In genomic region chr5:20940040-20940571, GRCm38 (mm10) we compare ENCODE assay signal across 22 mouse cellular contexts. TPM values are rescaled to one million over a fixed set of nuclear protein-coding genes. Genes with fewer than 3 reads are reported as not detected.
DNase-seq lines count a peak whose midpoint lies in the region; ATAC-seq and TF ChIP-seq lines count a peak whose summit lies in the region.
"Had no signal": no experiment of that assay in that cellular context is flagged by ENCODE, and none has a peak within 500 bp of the region (broad histone marks: within the 10 kb centered on the region; RNA-seq: fewer than 3 reads in every experiment).

No protein-coding gene starts in this region.

- no peak for DNase-seq in liver, embryonic 11.5 days (ENCODE audit: low spot score)
- no peak for DNase-seq in liver, postnatal 0 days
- no peak for DNase-seq in heart, embryonic 10.5 days (ENCODE audit: low spot score)
- DNase-seq in urinary bladder, postnatal 10 days (ENCODE audit: low spot score), result no peak
- DNase-seq: adrenal gland, postnatal 25 days; B cell, adult 2 months; embryo, embryonic 11 days; kidney, adult 9 months; kidney, postnatal 4 days; right cerebral cortex, postnatal 25 days; thymus, adult 18-20 months; thymus, postnatal 4 days had no signal

- ATAC-seq in liver, embryonic 11.5 days (replicated peaks; ENCODE audit: low FRiP score), result no peak
- ATAC-seq in liver, postnatal 0 days, result no peak
- peak; percentile 81 for ATAC-seq in heart, embryonic 16.5 days (replicated peaks; ENCODE audit: extremely low read depth, insufficient read depth, low FRiP score)
- no peak for ATAC-seq in hindbrain, embryonic 13.5 days (ENCODE audit: low FRiP score)
- ATAC-seq: forebrain, embryonic 15.5 days; intestine, embryonic 15.5 days; midbrain, embryonic 16.5 days had no signal

- H3K4me2 ChIP-seq in liver, embryonic 11.5 days, result peak overlapping the region; percentile 12; the same call in 1 of the 2 replicates
- no peak overlapping the region for H3K4me2 ChIP-seq in liver, postnatal 0 days (ENCODE audit: low read depth, low read length)
- H3K4me2 ChIP-seq in heart, embryonic 16.5 days (ENCODE audit: low read depth, low read length), result peak overlapping the region; percentile 30
- H3K4me2 ChIP-seq in hindbrain, embryonic 13.5 days, result no peak overlapping the region
- H3K4me2 ChIP-seq: forebrain, embryonic 15.5 days; hindbrain, embryonic 14.5 days; intestine, embryonic 15.5 days; limb, embryonic 15.5 days; neural tube, embryonic 15.5 days; stomach, embryonic 15.5 days had no signal

- peaks cover 99% of the 10 kb centered on the region for H3K79me2 ChIP-seq in macrophage (ENCODE audit: inconsistent target)

- H3K27ac ChIP-seq in liver, embryonic 11.5 days (ENCODE audit: low read depth, low read length), result peak overlapping the region; percentile 81; the same call in 1 of the 2 replicates
- no peak overlapping the region for H3K27ac ChIP-seq in liver, postnatal 0 days (ENCODE audit: low read depth)
- H3K27ac ChIP-seq in heart, embryonic 10.5 days, result peak overlapping the region; percentile 79; the same call in 1 of the 2 replicates
- peak overlapping the region; percentile 90 for H3K27ac ChIP-seq in heart, embryonic 16.5 days (ENCODE audit: low read length)
- peak overlapping the region; percentile 89 for H3K27ac ChIP-seq in macrophage
- H3K27ac ChIP-seq in hindbrain, embryonic 13.5 days, result no peak overlapping the region
- H3K27ac ChIP-seq: forebrain, embryonic 15.5 days; hindbrain, embryonic 14.5 days; intestine, embryonic 15.5 days; limb, embryonic 15.5 days; neural tube, embryonic 15.5 days; stomach, embryonic 15.5 days had no signal

- TF ChIP-seq EP300 in liver, postnatal 0 days (IDR thresholded peaks at IDR 0.05; ENCODE audit: low read depth), result no peak

- no peaks in the 10 kb centered on the region for H3K36me3 ChIP-seq in liver, embryonic 11.5 days (ENCODE audit: control insufficient read depth, insufficient read depth, low read length)
- peaks cover 3% of the 10 kb centered on the region; the same call in 1 of the 2 replicates for H3K36me3 ChIP-seq in liver, postnatal 0 days (replicated peaks; ENCODE audit: insufficient read depth, low read length)
- H3K36me3 ChIP-seq in heart, embryonic 10.5 days, result no peaks in the 10 kb centered on the region
- H3K36me3 ChIP-seq in heart, embryonic 16.5 days (ENCODE audit: control insufficient read depth, insufficient read depth), result peaks cover 2% of the 10 kb centered on the region; the same call in 1 of the 2 replicates
- no peaks in the 10 kb centered on the region for H3K36me3 ChIP-seq in macrophage (ENCODE audit: inconsistent target)
- H3K36me3 ChIP-seq in hindbrain, embryonic 13.5 days, result no peaks in the 10 kb centered on the region
- H3K36me3 ChIP-seq: forebrain, embryonic 15.5 days; intestine, embryonic 15.5 days; limb, embryonic 15.5 days; neural tube, embryonic 15.5 days; stomach, embryonic 15.5 days had no signal

- H3K4me3 ChIP-seq in liver, embryonic 11.5 days (ENCODE audit: low read depth, low read length), result no peak overlapping the region
- H3K4me3 ChIP-seq in liver, postnatal 0 days (ENCODE audit: low read depth, low read length), result no peak overlapping the region
- H3K4me3 ChIP-seq in heart, embryonic 10.5 days, result 0 out of 2 replicates have a peak overlapping the region, but pooled peaks have one; percentile 8
- H3K4me3 ChIP-seq in heart, embryonic 16.5 days (ENCODE audit: low read length), result no peak overlapping the region
- no peak overlapping the region for H3K4me3 ChIP-seq in macrophage (ENCODE audit: inconsistent target)
- H3K4me3 ChIP-seq in hindbrain, embryonic 13.5 days, result no peak overlapping the region
- H3K4me3 ChIP-seq: forebrain, embryonic 15.5 days; intestine, embryonic 15.5 days; limb, embryonic 15.5 days; neural tube, embryonic 15.5 days; stomach, embryonic 15.5 days had no signal

- no peak for TF ChIP-seq CTCF in liver, postnatal 0 days (IDR thresholded peaks at IDR 0.05; ENCODE audit: low read depth)

- H3K9me3 ChIP-seq in liver, embryonic 11.5 days (ENCODE audit: control insufficient read depth, low read length), result no peaks in the 10 kb centered on the region
- no peaks in the 10 kb centered on the region for H3K9me3 ChIP-seq in liver, postnatal 0 days (ENCODE audit: low read length)
- no peaks in the 10 kb centered on the region for H3K9me3 ChIP-seq in heart, embryonic 10.5 days
- H3K9me3 ChIP-seq in heart, embryonic 16.5 days (replicated peaks; ENCODE audit: control insufficient read depth, low read length), result no peaks in the 10 kb centered on the region
- H3K9me3 ChIP-seq in hindbrain, embryonic 13.5 days, result no peaks in the 10 kb centered on the region
- H3K9me3 ChIP-seq: forebrain, embryonic 15.5 days; intestine, embryonic 15.5 days; limb, embryonic 15.5 days; neural tube, embryonic 15.5 days; stomach, embryonic 15.5 days had no signal

- no peak overlapping the region for H3K9ac ChIP-seq in liver, embryonic 11.5 days (ENCODE audit: low read depth, low read length)
- no peak overlapping the region for H3K9ac ChIP-seq in liver, postnatal 0 days (replicated peaks)
- H3K9ac ChIP-seq in heart, embryonic 16.5 days (ENCODE audit: low read length), result no peak overlapping the region
- no peak overlapping the region for H3K9ac ChIP-seq in hindbrain, embryonic 13.5 days
- H3K9ac ChIP-seq: forebrain, embryonic 15.5 days; hindbrain, embryonic 14.5 days; intestine, embryonic 15.5 days; limb, embryonic 15.5 days; neural tube, embryonic 15.5 days; stomach, embryonic 15.5 days had no signal

- WGBS in liver, embryonic 11.5 days, result 60% methylated on average over 6 of the region's 6 CpGs
- WGBS in liver, postnatal 0 days (ENCODE audit: insufficient replicate concordance), result 68% methylated on average over 6 of the region's 6 CpGs
- 70% methylated on average over 6 of the region's 6 CpGs for WGBS in heart, embryonic 10.5 days
- 46% methylated on average over 6 of the region's 6 CpGs for WGBS in heart, embryonic 16.5 days
- 85% methylated on average over 6 of the region's 6 CpGs for WGBS in macrophage (ENCODE audit: missing documents)
- 95% methylated on average over 6 of the region's 6 CpGs for WGBS in hindbrain, embryonic 13.5 days

- H3K4me1 ChIP-seq in liver, embryonic 11.5 days (replicated peaks; ENCODE audit: control insufficient read depth, insufficient read depth, low read length), result peaks cover 62% of the 10 kb centered on the region
- H3K4me1 ChIP-seq in liver, postnatal 0 days (ENCODE audit: insufficient read depth), result peaks cover 58% of the 10 kb centered on the region
- H3K4me1 ChIP-seq in heart, embryonic 10.5 days, result peaks cover 48% of the 10 kb centered on the region
- peaks cover 62% of the 10 kb centered on the region for H3K4me1 ChIP-seq in heart, embryonic 16.5 days (ENCODE audit: control insufficient read depth, insufficient read depth, low read length)
- H3K4me1 ChIP-seq in hindbrain, embryonic 13.5 days (replicated peaks), result peaks cover 28% of the 10 kb centered on the region

- H3K27me3 ChIP-seq in liver, embryonic 11.5 days (replicated peaks; ENCODE audit: control insufficient read depth, insufficient read depth, low read length), result no peaks in the 10 kb centered on the region
- H3K27me3 ChIP-seq in liver, postnatal 0 days (ENCODE audit: insufficient read depth, low read length), result no peaks in the 10 kb centered on the region
- H3K27me3 ChIP-seq in heart, embryonic 10.5 days (ENCODE audit: insufficient read depth, poor library complexity, severe bottlenecking), result no peaks in the 10 kb centered on the region
- H3K27me3 ChIP-seq in heart, embryonic 16.5 days (ENCODE audit: control insufficient read depth, insufficient read depth, low read length), result no peaks in the 10 kb centered on the region
- no peaks in the 10 kb centered on the region for H3K27me3 ChIP-seq in hindbrain, embryonic 13.5 days
- H3K27me3 ChIP-seq: forebrain, embryonic 15.5 days; intestine, embryonic 15.5 days; limb, embryonic 15.5 days; neural tube, embryonic 15.5 days; stomach, embryonic 15.5 days had no signal

RNA-seq across cellular contexts. Expression of gene Rsbn1l, which starts 16.1 kb away (rescaled TPM):
- 10.2 and 11.0 TPM in 2 replicates for polyA plus RNA-seq in liver, embryonic 11.5 days (2014; fragmentation: Nextera tagmentation; extraction: Ambion mirVana)
- polyA plus RNA-seq in liver, postnatal 0 days (2015; fragmentation: Nextera tagmentation; extraction: Ambion mirVana), result 3.7 and 5.5 TPM in 2 replicates
- 5.1 and 5.2 TPM in 2 replicates for polyA plus RNA-seq in heart, embryonic 10.5 days (2016; fragmentation: Nextera tagmentation; extraction: Ambion mirVana)
- 6.5 and 7.1 TPM in 2 replicates for polyA plus RNA-seq in heart, embryonic 16.5 days (2015; fragmentation: Nextera tagmentation; extraction: Ambion mirVana)
- 100 to 1,000 TPM in 12 of 26 experiments, 10 to 100 TPM in 14; 33.2 to 182 (median 92.9) TPM for total RNA-seq in macrophage (2018; cell fraction: chromatin; rRNA removed)
- total RNA-seq in macrophage (2018; cell fraction: cytosol; rRNA removed), result 10 to 100 TPM; 18.9 to 34.4 (median 28.6) TPM
- total RNA-seq in macrophage (2018; cell fraction: nucleus; rRNA removed), result 100 to 1,000 TPM in 6 of 26 experiments, 10 to 100 TPM in 20; 37.4 to 175 (median 76.9) TPM
- 20.9 to 24.6 TPM (median 22.9 TPM) in 3 replicates for polyA plus RNA-seq in macrophage (2018)
- polyA plus RNA-seq in hindbrain, embryonic 13.5 days (2015; fragmentation: Nextera tagmentation; extraction: Ambion mirVana), result 4.8 and 5.3 TPM in 2 replicates

RNA-seq across cellular contexts. Expression of gene Tmem60, which starts 58.1 kb away (rescaled TPM):
- 48.0 and 55.4 TPM in 2 replicates for polyA plus RNA-seq in liver, embryonic 11.5 days (2014; fragmentation: Nextera tagmentation; extraction: Ambion mirVana)
- polyA plus RNA-seq in liver, postnatal 0 days (2015; fragmentation: Nextera tagmentation; extraction: Ambion mirVana), result 49.7 and 55.5 TPM in 2 replicates
- 53.1 and 53.7 TPM in 2 replicates for polyA plus RNA-seq in heart, embryonic 10.5 days (2016; fragmentation: Nextera tagmentation; extraction: Ambion mirVana)
- 51.1 and 51.6 TPM in 2 replicates for polyA plus RNA-seq in heart, embryonic 16.5 days (2015; fragmentation: Nextera tagmentation; extraction: Ambion mirVana)
- total RNA-seq in macrophage (2018; cell fraction: chromatin; rRNA removed), result 10 to 100 TPM in 9 of 26 experiments, 1 to 10 TPM in 17; 2.9 to 19.7 (median 7.4) TPM
- total RNA-seq in macrophage (2018; cell fraction: cytosol; rRNA removed), result 10 to 100 TPM; 16.4 to 26.3 (median 21.3) TPM
- 10 to 100 TPM in 17 of 26 experiments, 1 to 10 TPM in 9; 2.1 to 33.3 (median 12.0) TPM for total RNA-seq in macrophage (2018; cell fraction: nucleus; rRNA removed)
- 11.2 to 27.0 TPM (median 24.9 TPM) in 3 replicates for polyA plus RNA-seq in macrophage (2018)
- polyA plus RNA-seq in hindbrain, embryonic 13.5 days (2015; fragmentation: Nextera tagmentation; extraction: Ambion mirVana), result 68.2 and 68.8 TPM in 2 replicates

RNA-seq across cellular contexts. Expression of gene Phtf2, which starts 58.2 kb away (rescaled TPM):
- polyA plus RNA-seq in liver, embryonic 11.5 days (2014; fragmentation: Nextera tagmentation; extraction: Ambion mirVana), result 17.0 and 18.2 TPM in 2 replicates
- 2.8 and 3.2 TPM in 2 replicates for polyA plus RNA-seq in liver, postnatal 0 days (2015; fragmentation: Nextera tagmentation; extraction: Ambion mirVana)
- 27.7 and 45.6 TPM in 2 replicates for polyA plus RNA-seq in heart, embryonic 10.5 days (2016; fragmentation: Nextera tagmentation; extraction: Ambion mirVana)
- 34.2 and 38.9 TPM in 2 replicates for polyA plus RNA-seq in heart, embryonic 16.5 days (2015; fragmentation: Nextera tagmentation; extraction: Ambion mirVana)
- 10 to 100 TPM; 15.2 to 92.3 (median 30.3) TPM for total RNA-seq in macrophage (2018; cell fraction: chromatin; rRNA removed)
- 10 to 100 TPM; 13.3 to 21.9 (median 14.9) TPM for total RNA-seq in macrophage (2018; cell fraction: cytosol; rRNA removed)
- total RNA-seq in macrophage (2018; cell fraction: nucleus; rRNA removed), result 10 to 100 TPM; 15.4 to 56.7 (median 31.2) TPM
- 8.7 to 13.8 TPM (median 9.2 TPM) in 3 replicates for polyA plus RNA-seq in macrophage (2018)
- polyA plus RNA-seq in hindbrain, embryonic 13.5 days (2015; fragmentation: Nextera tagmentation; extraction: Ambion mirVana), result 24.3 and 24.7 TPM in 2 replicates

Comparison
In these comparisons a context has a peak if more than half of its experiments do, and no peak if none do; other contexts are left out.
1. H3K27ac ChIP-seq: peak in liver, embryonic 11.5 days (single experiment), heart, embryonic 10.5 days (single experiment), heart, embryonic 16.5 days (single experiment) and macrophage (single experiment); none in liver, postnatal 0 days (single experiment) and hindbrain, embryonic 13.5 days (single experiment).
2. H3K4me2 ChIP-seq: peak in liver, embryonic 11.5 days (single experiment) and heart, embryonic 16.5 days (single experiment); none in liver, postnatal 0 days (single experiment) and hindbrain, embryonic 13.5 days (single experiment).